In the genomic region with DNA sequence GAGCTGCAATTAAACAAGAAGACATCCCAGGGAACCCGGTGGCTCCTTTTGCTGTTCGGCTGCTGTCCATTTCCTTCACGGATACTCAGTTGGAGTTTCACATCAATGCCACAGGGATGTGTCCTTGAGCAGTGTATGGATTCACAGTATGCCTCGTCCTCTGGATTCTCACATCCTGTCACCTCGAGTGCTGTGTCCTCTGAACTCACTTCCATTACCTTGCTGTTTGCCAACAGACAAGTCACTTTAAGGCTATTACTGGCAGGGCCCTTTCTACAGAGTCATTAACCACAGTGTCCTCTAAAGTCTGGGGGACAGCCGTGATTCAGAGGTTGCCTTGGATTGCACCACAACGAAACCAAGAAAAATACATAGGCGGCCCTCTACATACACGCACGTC, we compare ENCODE assay signal across 20 mouse cellular contexts.
DNase-seq lines count a peak whose midpoint lies in the region; ATAC-seq and TF ChIP-seq lines count a peak whose summit lies in the region.
"Had no signal": no experiment of that assay in that cellular context is flagged by ENCODE, and none has a peak within 500 bp of the region (broad histone marks: within the 10 kb centered on the region; RNA-seq: fewer than 3 reads in every experiment).

No protein-coding gene starts in this region.

- WGBS in liver, adult 2 months: 28% methylated on average over 10 of the region's 10 CpGs
- 69% methylated on average over 10 of the region's 10 CpGs for WGBS in liver, embryonic 13.5 days (ENCODE audit: insufficient replicate concordance)
- 90% methylated on average over 10 of the region's 10 CpGs for WGBS in forebrain, embryonic 16.5 days

- H3K4me1 ChIP-seq in liver, adult 2 months (ENCODE audit: control insufficient read depth, insufficient read depth, low read length): peaks cover 19% of the 10 kb centered on the region
- no peaks in the 10 kb centered on the region for H3K4me1 ChIP-seq in liver, embryonic 13.5 days (replicated peaks)
- H3K4me1 ChIP-seq in forebrain, embryonic 16.5 days (replicated peaks; ENCODE audit: control insufficient read depth, insufficient read depth, low read length): no peaks in the 10 kb centered on the region
- H3K4me1 ChIP-seq: heart, embryonic 15.5 days had no signal

- H3K36me3 ChIP-seq in liver, adult 2 months (ENCODE audit: control insufficient read depth, insufficient read depth, low read length): no peaks in the 10 kb centered on the region
- no peaks in the 10 kb centered on the region for H3K36me3 ChIP-seq in liver, embryonic 13.5 days
- H3K36me3 ChIP-seq in forebrain, embryonic 16.5 days (ENCODE audit: control insufficient read depth, insufficient read depth): no peaks in the 10 kb centered on the region
- H3K36me3 ChIP-seq: heart, embryonic 15.5 days; limb, embryonic 13.5 days; midbrain, embryonic 10.5 days; neural tube, embryonic 13.5 days had no signal

- no peak for TF ChIP-seq POLR2A in liver, adult 2 months (IDR thresholded peaks at IDR 0.05; ENCODE audit: extremely low read depth, insufficient read depth, low read length)

- no peaks in the 10 kb centered on the region for H3K79me2 ChIP-seq in liver, adult 2 months (ENCODE audit: control insufficient read depth, insufficient read depth, low read length)

- H3K4me3 ChIP-seq in liver, adult 2 months (ENCODE audit: insufficient read depth, low read depth, low read length): no peak overlapping the region
- H3K4me3 ChIP-seq in liver, embryonic 13.5 days (replicated peaks): no peak overlapping the region
- H3K4me3 ChIP-seq in forebrain, embryonic 16.5 days (replicated peaks; ENCODE audit: low read length): no peak overlapping the region
- H3K4me3 ChIP-seq: erythroblast, embryonic 14.5 days; heart, embryonic 15.5 days; limb, embryonic 13.5 days; midbrain, embryonic 10.5 days; neural tube, embryonic 13.5 days had no signal

- H3K4me2 ChIP-seq in liver, embryonic 13.5 days: no peak overlapping the region
- H3K4me2 ChIP-seq in forebrain, embryonic 16.5 days (ENCODE audit: low read length): no peak overlapping the region
- H3K4me2 ChIP-seq: heart, embryonic 15.5 days; limb, embryonic 13.5 days; lung, embryonic 14.5 days; neural tube, embryonic 13.5 days had no signal

- peak overlapping the region; percentile 42 for H3K9ac ChIP-seq in liver, adult 2 months (ENCODE audit: low read depth, low read length)
- H3K9ac ChIP-seq in liver, embryonic 13.5 days: no peak overlapping the region
- no peak overlapping the region for H3K9ac ChIP-seq in forebrain, embryonic 16.5 days (replicated peaks; ENCODE audit: low read depth, low read length)
- H3K9ac ChIP-seq: forebrain, postnatal 0 days; heart, embryonic 15.5 days; limb, embryonic 13.5 days; lung, embryonic 14.5 days; neural tube, embryonic 13.5 days had no signal

- peak overlapping the region; percentile 83 for H3K27ac ChIP-seq in liver, adult 2 months (replicated peaks; ENCODE audit: insufficient read depth, low read depth, low read length)
- peak overlapping the region; percentile 39; the same call in 1 of the 2 replicates for H3K27ac ChIP-seq in liver, embryonic 13.5 days
- no peak overlapping the region for H3K27ac ChIP-seq in forebrain, embryonic 16.5 days (ENCODE audit: low read length)
- H3K27ac ChIP-seq: heart, embryonic 15.5 days; limb, embryonic 13.5 days; midbrain, embryonic 10.5 days; neural tube, embryonic 13.5 days had no signal

- DNase-seq in adrenal gland, adult 2 months: peak; percentile 73
- no peak for DNase-seq in adrenal gland, postnatal 25 days
- peak; percentile 80 for DNase-seq in liver, adult 2 months (ENCODE audit: extremely low read depth, low read depth, low spot score)
- DNase-seq in liver: no peak
- no peak for DNase-seq in liver, embryonic 13.5 days
- DNase-seq in gastrocnemius, postnatal 25 days: no peak
- DNase-seq: cerebellum, adult 18-20 months; cerebellum, postnatal 10 days; forebrain, postnatal 0 days; kidney, postnatal 4 days; lung, embryonic 14.5 days; thymus, postnatal 4 days had no signal

- no peaks in the 10 kb centered on the region for H3K9me3 ChIP-seq in liver, embryonic 13.5 days (replicated peaks)
- no peaks in the 10 kb centered on the region for H3K9me3 ChIP-seq in forebrain, embryonic 16.5 days (ENCODE audit: control insufficient read depth, low read length)
- H3K9me3 ChIP-seq: heart, embryonic 15.5 days; limb, embryonic 13.5 days; midbrain, embryonic 10.5 days; neural tube, embryonic 13.5 days had no signal

- no peaks in the 10 kb centered on the region for H3K27me3 ChIP-seq in liver, adult 2 months (ENCODE audit: control insufficient read depth, insufficient read depth, low read length)
- no peaks in the 10 kb centered on the region for H3K27me3 ChIP-seq in liver, embryonic 13.5 days
- H3K27me3 ChIP-seq in forebrain, embryonic 16.5 days (replicated peaks; ENCODE audit: control insufficient read depth, insufficient read depth, low read length): no peaks in the 10 kb centered on the region
- H3K27me3 ChIP-seq: limb, embryonic 13.5 days; neural tube, embryonic 13.5 days; Patski had no signal

- no peak for TF ChIP-seq CTCF in liver, adult 2 months (IDR thresholded peaks at IDR 0.05; ENCODE audit: low read depth, low read length)

- ATAC-seq in liver, embryonic 13.5 days (ENCODE audit: low read depth): no peak
- ATAC-seq in forebrain, embryonic 16.5 days: no peak
- ATAC-seq: forebrain, postnatal 0 days; hindbrain, embryonic 16.5 days; Patski had no signal

Comparison
In these comparisons a context has a peak if more than half of its experiments do, and no peak if none do; other contexts are left out.
1. DNase-seq: peak in adrenal gland, adult 2 months (single experiment) and liver, adult 2 months (single experiment); none in adrenal gland, postnatal 25 days (single experiment), liver (single experiment), liver, embryonic 13.5 days (single experiment) and gastrocnemius, postnatal 25 days (single experiment).